Mouse (Mus musculus) erythroblast, embryonic 14.5 days (primary cell): Measurements from ENCODE around the gene Fbxo31.

ENCODE experiments used
- GATA1 ChIP-seq: IDR thresholded peaks from 2 replicates; pipeline ENCODE4 v1.6.1; 2012; ENCODE audit warnings: low read length, inconsistent platforms, mixed read lengths
- TAL1 ChIP-seq: IDR thresholded peaks from 3 replicates; pipeline ENCODE4 v1.6.1; 2012; ENCODE audit warnings: low read length, inconsistent platforms, mixed read lengths

DNA sequence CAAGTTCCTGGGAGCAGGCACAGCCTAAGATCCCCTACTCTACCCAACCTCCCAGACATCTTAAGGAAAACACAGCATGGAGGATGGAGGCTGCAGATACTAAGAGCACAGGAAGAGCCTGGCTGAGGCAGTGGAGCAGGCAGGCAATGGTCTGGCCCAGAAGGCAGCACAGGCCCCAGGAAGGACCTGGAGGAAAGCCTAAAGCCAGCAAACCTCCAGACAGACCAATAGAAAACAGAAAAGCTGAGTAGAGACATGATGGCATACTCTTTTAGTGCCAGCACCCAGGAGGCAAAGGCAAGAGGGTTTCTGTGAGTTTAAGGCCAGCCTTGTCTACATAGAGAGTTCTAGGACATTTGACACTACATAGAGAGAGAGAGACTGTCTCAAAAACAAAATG, 34.8 kb upstream of the Fbxo31 start:
- TF ChIP-seq GATA1 (no peak), TAL1 (no peak)
